Mouse (Mus musculus) hindbrain, embryonic 10.5 days (tissue): ENCODE measurements around the gene Bptf. TPM values are rescaled to one million over a fixed set of nuclear protein-coding genes. Genes with fewer than 3 reads are reported as not detected.

ENCODE experiments used
- polyA plus RNA-seq: library from polyadenylated mRNA; unstranded; fragments of >200 nt; fragmentation: Nextera tagmentation; extraction: Ambion mirVana; gene quantifications from 2 replicates; pipeline ENCODE4 v1.2.1, GENCODE M21; 2016

Gene Bptf
- polyA plus RNA-seq, 1 experiment from 2014 or later, result 26.8 TPM

Other genes with a start within 250 kb of the Bptf start
- gene Smurf2, start 211.4 kb downstream of the Bptf start, polyA plus RNA-seq, result 13.0 and 13.3 TPM in 2 replicates
- gene Kpna2, start 132.6 kb downstream of the Bptf start, polyA plus RNA-seq, result 653 and 682 TPM in 2 replicates
- 1.6 and 2.8 TPM in 2 replicates for gene 1810010H24Rik, start 106.4 kb downstream of the Bptf start, polyA plus RNA-seq
- 64.5 and 68.8 TPM in 2 replicates for gene Nol11, start 57.3 kb upstream of the Bptf start, polyA plus RNA-seq